Mouse (Mus musculus) layer of hippocampus, postnatal 25 days (tissue): Measurements from ENCODE around the gene Unc13d. TPM values are rescaled to one million over a fixed set of nuclear protein-coding genes. Genes with fewer than 3 reads are reported as not detected.

Experiments used
- DNase-seq, 2 experiments: peaks; one replicate each; pipeline ENCODE4 v3.0.0; 2022; ENCODE audit warnings: mixed read lengths in 2 of 2, low spot score in 1 of 2; ENCODE audit errors: extremely low spot score in 1 of 2
- total RNA-seq, 2 experiments: library from RNA; stranded (reverse); gene quantifications; 2 replicates each; pipeline ENCODE4 v1.2.3; 2021

Gene Unc13d
- total RNA-seq, 2 experiments from 2014 or later = 1.3 to 2.4 TPM

DNA sequence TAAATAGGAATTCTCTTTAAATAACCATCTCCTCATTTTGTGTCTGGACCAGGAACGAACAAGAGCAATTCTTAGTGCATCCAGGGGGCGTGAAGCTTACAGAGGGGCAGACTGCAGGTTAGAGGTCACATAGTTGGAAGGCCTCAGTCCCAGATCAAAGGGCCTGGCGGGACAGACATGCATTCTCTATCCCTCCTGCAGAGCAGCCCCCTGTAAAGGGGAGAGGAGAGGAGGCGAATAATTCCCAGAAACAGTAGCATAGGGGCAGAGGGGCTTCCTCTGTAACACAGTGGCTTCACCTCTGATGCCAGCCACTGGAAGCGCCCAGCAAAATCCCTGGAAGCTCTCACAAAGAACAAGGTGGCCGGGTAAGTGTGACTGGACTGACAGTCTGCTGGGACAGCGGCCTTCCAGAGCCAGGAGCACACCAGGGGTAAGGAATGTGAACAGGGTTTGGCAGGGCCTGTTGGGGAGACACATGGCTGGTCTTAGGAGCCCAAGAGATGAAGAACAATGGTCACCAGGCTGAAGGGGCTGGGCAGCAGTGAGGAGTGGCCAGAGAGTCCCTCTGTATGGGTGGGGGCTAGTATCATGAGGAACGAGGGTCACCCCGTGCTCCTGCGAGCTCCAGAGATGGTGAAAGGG lies 1.0 kb upstream of the Unc13d start:
- no peak for DNase-seq

DNA sequence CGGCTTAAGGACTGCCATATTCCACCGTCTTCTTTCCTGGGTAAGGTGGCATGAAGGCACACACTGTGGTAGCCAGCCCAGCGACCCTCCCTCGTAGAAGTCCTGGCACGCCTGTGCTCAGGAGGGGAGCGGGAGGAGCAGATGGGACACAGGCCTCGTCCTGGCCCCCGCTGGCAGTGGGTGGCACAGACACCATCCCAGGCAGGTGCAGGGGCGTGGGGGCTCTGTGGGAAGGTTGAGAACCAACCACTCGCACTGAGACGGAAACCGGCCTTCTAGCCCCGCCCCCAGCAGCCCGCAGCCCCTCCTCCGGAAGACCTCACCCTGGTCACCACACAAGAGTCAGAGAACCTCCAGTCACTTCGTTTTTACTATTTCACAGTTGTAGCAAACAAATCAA lies 460 bp upstream of the Unc13d start:
- no peak for DNase-seq

DNA sequence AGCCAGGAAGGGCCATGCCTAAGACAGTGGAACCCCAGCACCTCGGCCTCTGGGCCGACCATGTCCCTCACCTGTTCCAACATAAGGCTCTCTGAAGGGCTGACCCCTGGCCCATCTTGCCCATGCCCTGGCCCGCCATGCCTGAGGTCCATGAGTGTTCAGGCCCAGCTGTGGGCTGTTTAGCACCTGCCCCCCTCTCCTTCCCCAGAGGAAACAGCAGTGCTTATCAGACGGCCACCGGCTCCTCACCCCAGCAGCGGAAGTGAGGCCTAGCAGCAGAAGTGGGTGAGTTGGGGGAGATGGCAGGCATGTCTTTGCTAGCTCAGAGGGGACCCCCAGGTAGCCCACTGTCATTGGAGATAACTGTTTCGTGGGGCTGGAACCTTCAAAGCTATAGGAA lies 925 bp downstream of the Unc13d start:
- DNase-seq = no peak

DNA sequence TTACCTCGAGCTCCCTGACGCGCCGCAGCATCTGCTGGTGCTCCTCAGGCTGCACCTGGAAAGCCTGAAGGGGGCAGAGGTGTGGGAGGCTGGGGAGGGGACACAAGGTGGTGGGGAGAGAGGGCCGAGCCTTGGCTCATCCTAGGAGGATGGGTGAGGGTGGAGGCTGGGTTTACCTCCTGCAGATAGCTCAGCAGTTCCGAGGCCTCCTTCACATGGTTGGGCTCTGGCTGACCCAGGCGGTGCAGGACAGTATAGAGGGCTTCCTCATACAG lies 1.6 kb downstream of the Unc13d start:
- no peak for DNase-seq

DNA sequence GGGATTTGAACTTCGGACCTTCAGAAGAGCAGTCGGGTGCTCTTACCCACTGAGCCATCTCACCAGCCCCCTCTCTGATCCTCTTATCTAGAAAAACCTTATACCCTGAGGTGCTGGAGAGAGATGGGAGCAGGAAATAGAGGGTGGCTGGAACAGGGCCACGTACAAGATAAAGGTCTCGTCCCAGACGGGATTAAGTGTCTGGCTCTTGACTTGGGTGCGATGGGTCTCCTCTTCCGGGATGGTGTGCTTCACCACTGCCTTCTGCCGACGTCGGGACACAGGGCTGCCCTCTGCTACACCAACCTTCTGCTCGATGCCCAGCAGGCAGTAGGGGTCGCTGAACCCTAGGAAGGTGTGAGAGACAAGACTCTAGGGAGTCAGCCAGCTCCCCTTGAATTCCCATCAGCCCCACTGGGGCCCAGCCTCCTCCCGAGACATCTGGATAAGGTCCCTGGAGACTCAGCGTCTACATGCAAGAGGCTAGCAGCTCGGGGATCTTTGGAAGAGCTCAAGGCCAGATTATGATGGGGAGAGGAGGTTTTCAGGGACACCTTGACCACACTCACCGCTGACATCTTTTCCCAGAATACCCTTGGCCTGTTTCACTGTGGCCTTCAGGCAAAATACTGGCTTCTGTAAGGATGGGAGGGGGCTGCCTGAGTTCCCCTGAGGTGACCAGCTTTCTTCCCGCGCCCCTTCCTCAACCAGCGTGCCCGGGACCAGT lies 2.1 kb downstream of the Unc13d start:
- DNase-seq = no peak

DNA sequence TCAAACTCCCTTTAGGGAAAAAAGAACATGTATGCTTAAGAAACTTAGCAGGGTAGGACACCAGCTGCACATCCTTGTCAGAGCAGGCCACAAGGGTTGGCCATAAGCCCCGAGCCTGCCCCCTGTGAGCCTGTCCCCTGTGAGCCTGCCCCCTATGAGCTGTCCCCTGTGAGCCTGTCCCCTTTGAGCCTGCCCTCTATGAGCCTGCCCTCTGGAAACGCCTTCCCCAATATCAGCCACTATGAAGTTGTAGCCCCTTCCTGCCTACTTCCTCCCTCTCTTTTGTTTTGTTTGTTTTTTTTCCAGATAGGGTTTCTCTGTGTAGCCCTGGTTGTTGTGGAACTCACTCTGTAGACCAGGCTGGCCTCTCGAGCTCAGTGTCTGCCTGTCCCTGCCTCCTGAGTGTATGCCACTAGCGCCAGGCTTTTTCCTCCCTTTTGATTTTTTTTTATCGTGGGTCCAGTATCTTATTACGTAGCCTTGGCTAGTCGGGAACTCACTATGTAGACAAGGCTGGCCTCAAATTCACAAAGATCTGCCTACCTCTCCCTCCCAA lies 3.2 kb downstream of the Unc13d start:
- no peak for DNase-seq

DNA sequence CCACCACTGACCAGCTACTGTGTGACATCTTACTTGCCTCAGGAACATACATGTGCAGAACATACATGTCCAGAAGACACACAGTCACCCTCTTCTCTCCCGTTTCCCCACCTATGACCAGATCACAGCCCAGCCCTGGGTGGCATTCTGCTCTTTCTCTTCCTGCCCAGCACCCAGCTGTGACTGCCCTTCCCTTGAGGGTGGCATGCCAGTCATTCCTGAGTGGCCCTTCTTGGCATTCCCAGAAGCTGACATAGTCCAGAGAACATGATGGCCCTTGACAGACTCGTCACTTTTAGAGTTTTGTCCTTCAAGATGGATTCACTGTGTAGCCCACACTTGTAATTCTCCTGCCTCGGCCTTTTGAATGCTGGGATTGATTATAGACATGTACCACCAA lies 5.2 kb downstream of the Unc13d start:
- DNase-seq = no peak

DNA sequence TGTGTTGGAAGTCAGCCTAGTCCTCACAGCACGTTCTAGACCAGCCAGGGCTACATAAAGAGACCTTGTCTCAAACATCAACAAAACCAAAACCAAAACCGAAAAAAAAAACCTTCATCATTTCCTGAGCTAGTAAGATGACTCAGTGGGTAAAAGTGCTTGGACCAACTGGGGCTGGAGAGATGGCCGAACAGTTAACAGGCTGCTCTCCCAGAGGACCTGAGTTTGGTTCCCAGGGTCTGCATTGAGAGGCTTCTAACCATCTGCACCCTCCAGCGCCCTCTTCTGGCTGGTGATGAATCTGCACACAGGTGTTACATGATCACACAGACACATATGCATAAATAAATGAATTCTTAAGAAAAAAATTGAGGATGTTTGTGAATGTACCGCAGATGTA lies 6.3 kb downstream of the Unc13d start:
- no peak for DNase-seq

DNA sequence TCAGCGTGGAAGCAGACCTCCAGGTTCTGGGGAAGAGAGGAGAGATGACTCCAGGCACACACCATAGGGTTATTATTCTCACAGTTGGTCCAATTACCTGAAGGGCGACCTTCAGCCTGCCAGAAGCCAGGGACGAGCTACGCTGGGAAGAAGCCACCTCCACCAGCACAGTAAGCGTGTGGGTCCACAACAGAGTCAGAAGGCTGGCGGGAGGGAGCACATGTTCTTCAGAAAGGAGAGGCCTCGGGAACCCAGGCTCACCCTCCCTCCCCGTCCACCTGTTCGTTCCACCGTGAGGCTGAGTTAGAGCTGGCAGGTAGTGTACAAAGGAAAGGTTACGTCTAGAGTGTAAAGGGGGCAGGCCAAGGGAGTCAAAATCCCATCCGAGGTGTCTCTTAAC lies 12.4 kb downstream of the Unc13d start:
- no peak for DNase-seq

DNA sequence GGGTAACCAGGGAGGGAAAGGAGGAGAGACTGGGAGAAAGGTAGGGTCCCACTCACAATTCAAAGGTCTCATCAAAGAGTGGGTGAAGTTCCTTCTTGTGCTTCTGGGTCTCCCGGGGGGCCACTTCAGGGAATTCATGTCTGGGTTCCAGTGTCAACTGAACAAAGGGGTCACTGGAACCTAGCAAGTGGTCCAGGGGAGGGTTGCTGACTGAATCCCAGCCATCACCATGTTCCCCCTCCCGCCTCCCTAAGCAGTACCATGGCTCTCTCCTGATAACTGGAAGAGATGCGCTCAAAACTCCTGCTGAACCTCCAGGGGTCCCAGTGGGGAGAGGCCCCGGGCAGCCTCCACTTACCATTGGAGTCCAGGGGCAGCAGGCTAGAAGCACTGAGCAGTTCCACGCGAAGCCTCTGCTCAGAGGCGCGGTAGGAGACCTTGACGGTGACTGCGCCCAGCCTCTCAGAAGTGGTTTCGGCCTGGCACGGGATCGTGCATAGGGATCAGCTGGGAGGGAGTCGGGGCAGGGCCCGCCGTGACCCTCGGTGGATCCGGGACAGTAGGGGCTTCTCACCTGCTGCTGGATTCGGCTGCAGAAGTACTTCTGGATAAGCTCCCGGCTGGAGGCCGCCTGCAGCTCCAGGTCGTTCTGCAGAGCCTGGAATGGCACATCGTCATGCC lies 13.4 kb downstream of the Unc13d start:
- DNase-seq = no peak

DNA sequence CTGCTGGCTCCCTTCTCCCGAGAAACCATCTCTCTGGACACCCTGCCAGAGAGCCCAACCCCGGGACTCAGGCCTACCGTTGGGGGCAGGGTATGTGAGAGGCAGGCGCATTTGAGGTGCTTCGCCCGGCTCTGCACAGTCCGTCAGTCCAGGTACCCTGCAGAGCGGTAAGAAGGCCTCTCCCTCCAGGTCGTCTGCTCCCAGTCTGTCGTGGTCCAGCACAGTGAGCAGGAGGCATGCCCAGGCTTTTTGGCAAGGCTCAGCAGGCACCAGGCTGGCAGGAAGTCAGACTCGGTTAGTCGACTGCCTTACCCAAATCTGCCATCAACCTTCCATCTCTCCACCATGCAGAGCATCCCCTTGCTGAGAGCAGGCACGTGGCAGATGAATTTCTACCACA lies 14.2 kb downstream of the Unc13d start:
- no peak for DNase-seq

DNA sequence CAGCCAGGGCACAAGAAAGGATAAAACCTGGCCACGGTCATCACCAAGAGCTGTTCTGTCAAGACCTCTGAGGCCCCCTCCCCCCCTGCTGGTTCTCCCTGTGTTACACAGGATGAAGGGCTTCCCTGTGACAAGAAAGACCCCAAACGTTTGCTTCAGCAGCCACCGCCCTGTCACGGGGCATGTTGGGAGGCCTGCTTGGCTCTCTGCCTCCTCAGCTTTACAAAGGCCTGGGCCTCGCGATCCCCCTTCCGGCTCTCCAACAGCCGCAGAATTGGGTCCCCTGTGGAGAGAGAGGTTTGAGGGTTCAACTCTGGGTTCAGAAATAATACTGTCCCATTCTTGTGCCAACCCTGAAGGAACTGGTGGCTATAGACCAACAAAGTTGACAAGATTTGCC lies 15.2 kb downstream of the Unc13d start:
- no peak for DNase-seq

DNA sequence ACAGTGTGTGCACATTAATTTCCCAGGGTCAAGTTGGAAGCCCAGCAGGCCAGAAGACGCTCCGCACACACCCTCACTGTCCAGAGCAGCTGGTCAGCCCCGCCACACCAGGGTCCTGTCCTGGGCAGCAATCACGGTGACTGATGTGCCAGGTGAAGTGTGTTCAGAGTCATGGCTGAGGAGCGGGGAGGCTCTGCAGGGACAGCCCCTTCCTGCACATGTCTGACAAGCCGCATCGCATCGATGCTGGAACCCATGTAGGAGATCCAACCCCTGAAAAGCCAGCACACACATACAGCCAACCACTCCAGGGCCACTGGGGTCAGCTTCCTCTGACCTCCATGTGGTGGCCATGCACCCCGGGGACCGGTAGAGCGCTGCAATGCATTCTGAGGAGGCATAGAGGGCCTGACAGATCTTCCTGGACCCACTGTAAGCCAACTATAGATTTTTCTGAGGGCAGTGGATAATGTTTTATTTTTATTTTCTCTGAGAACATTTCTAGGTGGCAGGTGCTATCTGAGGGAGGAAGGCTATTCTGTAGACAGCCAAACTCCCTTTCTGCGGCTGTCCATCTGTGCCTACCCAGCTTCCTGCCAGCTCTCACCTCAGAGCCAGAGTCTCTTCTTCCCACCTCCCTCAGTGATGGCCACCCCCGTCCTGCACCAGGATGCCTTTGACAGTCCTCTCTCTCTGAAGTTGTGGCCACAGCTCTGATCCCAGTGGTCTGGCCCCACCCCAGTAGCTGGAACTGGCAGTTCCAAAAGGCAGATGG lies 15.9 kb downstream of the Unc13d start:
- no peak for DNase-seq

DNA sequence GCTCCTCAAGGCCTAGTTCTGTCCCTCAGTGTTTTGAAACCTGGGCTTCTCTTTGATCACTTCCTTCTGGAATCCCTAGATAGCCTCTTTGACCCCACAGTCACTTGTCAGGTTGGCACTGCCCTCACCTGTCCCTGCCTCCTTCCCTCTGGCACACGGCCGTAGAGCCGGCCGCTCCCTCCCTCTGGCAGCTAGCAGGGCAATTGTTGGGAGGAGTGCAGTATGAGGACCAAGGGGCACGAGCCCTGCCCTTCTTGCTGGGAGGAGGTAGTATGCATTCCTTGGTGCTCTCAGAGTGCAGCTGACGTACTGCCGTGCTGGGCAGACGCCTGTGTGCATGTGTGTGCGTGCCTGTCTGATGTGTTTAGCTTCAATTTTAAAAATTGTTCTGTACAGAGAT lies 17.2 kb downstream of the Unc13d start:
- no peak for DNase-seq

DNA sequence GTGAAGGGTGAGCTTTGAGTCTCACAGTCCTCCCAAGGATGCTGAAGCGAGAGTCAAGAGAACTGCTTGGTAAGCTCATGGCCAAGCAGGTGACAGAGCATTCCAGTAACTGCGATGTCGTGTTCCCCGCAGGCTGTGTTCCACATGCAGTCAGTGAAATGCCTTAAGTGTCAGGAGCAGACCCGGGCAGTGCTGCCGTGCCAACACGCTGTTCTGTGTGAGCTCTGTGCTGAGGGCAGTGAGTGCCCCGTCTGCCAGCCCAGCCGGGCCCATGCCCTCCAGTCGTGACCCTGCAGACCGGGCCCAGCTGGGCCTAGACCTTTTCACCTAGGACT lies 18.1 kb downstream of the Unc13d start:
- no peak for DNase-seq

DNA sequence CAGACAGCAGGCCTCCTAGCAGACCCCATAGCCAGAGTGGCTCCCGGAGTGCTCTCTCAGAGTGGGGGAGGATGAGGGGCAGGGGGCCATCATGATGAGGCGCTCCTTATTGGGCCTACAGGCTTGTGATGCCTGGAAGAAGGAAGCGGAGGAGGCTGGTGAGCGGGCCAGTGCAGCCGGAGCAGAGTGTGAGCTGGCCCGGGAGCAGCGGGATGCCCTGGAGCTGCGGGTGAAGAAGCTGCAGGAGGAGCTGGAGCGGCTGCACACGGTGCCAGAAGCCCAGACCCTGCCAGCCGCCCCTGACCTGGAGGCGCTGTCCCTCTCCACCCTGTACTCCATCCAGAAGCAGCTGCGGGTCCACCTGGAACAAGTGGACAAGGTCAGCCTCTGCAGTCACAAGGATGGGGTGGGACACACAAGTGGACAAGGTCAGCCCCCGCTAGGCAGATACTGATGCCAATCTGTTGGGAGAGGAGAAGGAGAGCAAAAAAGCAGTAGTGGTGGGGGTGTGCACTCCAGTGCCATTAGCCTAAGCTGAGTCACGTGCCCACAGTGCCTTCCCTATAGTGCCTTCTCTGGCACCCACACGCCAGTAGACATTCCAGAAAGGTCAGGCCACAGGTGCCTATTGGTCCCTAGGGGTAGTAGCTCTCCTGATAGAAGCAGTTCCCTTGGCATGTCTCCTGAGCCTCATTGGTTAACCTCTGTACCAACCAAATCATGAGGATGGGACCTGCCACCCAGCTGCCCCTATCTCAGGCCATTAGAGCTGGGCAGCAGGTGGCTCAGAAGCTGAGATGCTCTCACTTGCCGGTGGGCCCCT lies 18.7 kb downstream of the Unc13d start:
- DNase-seq = no peak

DNA sequence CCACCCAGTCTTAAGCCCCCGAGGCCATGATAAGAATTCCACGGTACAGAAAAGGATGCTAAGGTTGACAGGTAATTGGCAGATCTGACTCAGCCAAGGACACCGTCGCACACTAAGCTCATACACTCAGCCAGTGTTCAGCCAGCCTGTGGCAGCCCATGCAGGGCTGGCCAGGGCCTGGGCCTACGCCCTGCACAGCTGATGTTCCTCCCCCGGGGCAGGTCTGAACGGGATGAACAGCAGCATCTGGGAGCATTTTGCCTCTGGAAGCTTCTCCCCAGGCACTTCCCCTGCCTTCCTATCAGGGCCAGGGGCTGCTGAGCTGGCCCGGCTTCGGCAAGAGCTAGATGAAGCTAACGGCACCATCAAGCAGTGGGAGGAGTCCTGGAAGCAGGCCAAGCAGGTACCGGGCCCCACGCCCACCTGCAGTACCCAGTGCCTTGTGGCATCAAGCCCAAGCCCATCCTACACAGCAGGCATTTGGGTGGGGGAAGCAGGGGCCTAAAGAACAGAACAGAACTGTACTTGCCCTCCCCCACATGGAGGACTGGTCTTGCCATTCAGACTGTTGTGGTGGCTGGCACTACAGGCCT lies 19.6 kb downstream of the Unc13d start:
- no peak for DNase-seq

DNA sequence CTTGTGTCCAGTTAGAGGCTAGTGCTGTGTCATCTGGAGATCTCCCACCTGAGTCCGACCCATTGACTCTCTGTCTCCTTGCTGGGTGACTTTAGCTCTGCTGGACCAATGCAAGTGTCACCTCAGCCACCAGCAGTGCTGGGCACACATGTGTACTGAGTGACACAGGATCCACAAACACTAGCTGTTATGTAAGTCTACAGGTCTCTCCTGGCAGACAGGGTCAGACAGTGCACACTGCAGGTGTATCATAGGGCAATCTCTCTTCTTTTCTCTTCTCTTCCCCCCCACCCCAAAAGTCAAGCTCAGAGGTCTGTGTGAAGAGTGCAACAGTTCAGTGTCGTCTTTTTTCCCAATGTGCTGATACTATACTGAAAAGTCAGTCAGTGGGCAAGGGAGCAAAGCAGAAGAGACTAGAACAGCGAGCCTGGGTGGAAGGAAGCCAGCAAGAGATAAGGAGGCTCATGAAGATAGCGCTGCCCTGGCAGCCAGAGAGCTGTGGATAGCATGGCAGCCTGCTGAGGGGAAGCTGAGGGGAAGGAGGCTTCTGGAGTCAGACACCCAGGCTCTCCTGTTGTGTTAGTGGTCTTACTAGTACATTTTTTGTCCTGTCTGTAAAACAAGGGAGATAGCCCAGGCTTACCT lies 20.4 kb downstream of the Unc13d start:
- no peak for DNase-seq

DNA sequence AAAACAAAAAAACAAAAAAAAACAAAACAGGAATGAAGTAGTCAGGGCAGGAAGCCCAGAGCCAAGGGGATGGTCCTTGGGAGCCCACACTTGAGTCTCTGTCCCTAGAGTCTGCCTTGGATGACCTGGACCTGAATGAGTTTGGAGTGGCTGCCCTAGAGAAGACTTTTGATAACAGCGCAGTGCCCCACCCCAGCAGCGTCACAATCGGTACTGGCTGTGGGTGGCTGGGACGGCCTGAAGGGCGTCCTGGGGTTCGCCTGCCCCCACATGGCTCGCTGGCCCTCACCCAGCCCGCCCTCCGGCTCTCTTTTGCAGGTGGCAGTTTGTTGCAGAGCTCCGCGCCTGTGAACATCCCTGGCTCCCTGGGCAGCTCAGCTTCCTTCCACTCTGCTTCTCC lies 21.9 kb downstream of the Unc13d start:
- no peak for DNase-seq
